Mouse (Mus musculus) megakaryocyte, embryonic 14.5 days (primary cell): ENCODE results near the gene Lrba.

Experiments used
- FLI1 ChIP-seq: IDR thresholded peaks from 2 replicates; pipeline ENCODE4 v1.6.1; 2012; ENCODE audit warnings: low read length, inconsistent platforms, mixed read lengths
- GATA1 ChIP-seq: IDR thresholded peaks from 3 replicates; pipeline ENCODE4 v1.6.1; 2012; ENCODE audit warnings: mixed read lengths, low read length, inconsistent platforms, borderline replicate concordance

- TF ChIP-seq GATA1 (no peak), FLI1 (no peak)
These were observed 565.3 kb downstream of the Lrba start for GRCm38 (mm10) chr3:86789752-86790151.
